Mouse (Mus musculus) limb, embryonic 13.5 days (tissue): ENCODE data around the gene BC034090. TPM values are rescaled to one million over a fixed set of nuclear protein-coding genes. Genes with fewer than 3 reads are reported as not detected.

ENCODE experiments used
- ATAC-seq: fragments of 200-750 bp; cut with Nextera tagmentation; 2 replicates; pipeline ENCODE4 v1.8.0; 2017; ENCODE audit warnings: low read depth, moderate number of reproducible peaks, moderate TSS enrichment; ENCODE audit not compliant: low FRiP score
- H3K27ac ChIP-seq: fragments of 300-500 bp; sonication (generic); 2 replicates; pipeline ENCODE4 v1.5.1; 2015; ENCODE audit warnings: inconsistent platforms, mild to moderate bottlenecking, moderate library complexity
- H3K27me3 ChIP-seq: fragments of 300-500 bp; sonication (generic); 2 replicates; pipeline ENCODE4 v1.6.1; 2015; ENCODE audit warnings: mild to moderate bottlenecking, inconsistent platforms
- H3K36me3 ChIP-seq: fragments of 300-500 bp; sonication (generic); 2 replicates; pipeline ENCODE4 v1.6.1; 2015; ENCODE audit warnings: inconsistent platforms, mild to moderate bottlenecking, moderate library complexity
- H3K4me1 ChIP-seq: fragments of 300-500 bp; sonication (generic); 2 replicates; pipeline ENCODE4 v1.6.1; 2015; ENCODE audit warnings: inconsistent platforms
- H3K4me2 ChIP-seq: fragments of 300-500 bp; sonication (generic); replicated peaks from 2 replicates; pipeline ENCODE4 v1.6.1; 2015; ENCODE audit warnings: inconsistent platforms, mild to moderate bottlenecking, moderate library complexity
- H3K4me3 ChIP-seq: fragments of 300-500 bp; sonication (generic); 2 replicates; pipeline ENCODE4 v1.5.1; 2015; ENCODE audit warnings: moderate library complexity, mild to moderate bottlenecking, inconsistent platforms
- H3K9ac ChIP-seq: fragments of 300-500 bp; sonication (generic); 2 replicates; pipeline ENCODE4 v1.6.1; 2015; ENCODE audit warnings: mild to moderate bottlenecking, inconsistent platforms
- H3K9me3 ChIP-seq: fragments of 300-500 bp; sonication (generic); 2 replicates; pipeline ENCODE4 v1.6.1; 2016; ENCODE audit warnings: inconsistent platforms
- WGBS: fragments of 180-500 bp; shearing (Covaris S2); methylation state at CpG from one replicate; pipeline ENCODE4 v1.1.7; 2015; 5-methylcytosine and 5-hydroxymethylcytosine counted together
- polyA plus RNA-seq: library from polyadenylated mRNA; unstranded; fragments of >200 nt; fragmentation: Nextera tagmentation; extraction: Ambion mirVana; gene quantifications from 2 replicates; pipeline ENCODE4 v1.2.1, GENCODE M21; 2015

BC034090 gene
- polyA plus RNA-seq, 1 experiment from 2014 or later, result 9.1 TPM

GRCm38 (mm10) chr1:155223849-155224554 lies 20.2 kb downstream of the BC034090 start:
- peak overlapping the region; percentile 38 for H3K4me2 ChIP-seq
- H3K27ac ChIP-seq, result no peak overlapping the region

GRCm38 (mm10) chr1:155223036-155223435 lies 21.2 kb downstream of the BC034090 start:
- Histone ChIP-seq H3K4me3 (no peak overlapping the region), H3K9ac (no peak overlapping the region), H3K4me1 (peaks cover 37% of the 10 kb centered on the region), H3K27me3 (no peaks in the 10 kb centered on the region), H3K4me2 (no peak overlapping the region), H3K9me3 (no peaks in the 10 kb centered on the region), H3K27ac (no peak overlapping the region), H3K36me3 (peaks cover 42% of the 10 kb centered on the region)
- 92% methylated on average over 6 of the region's 6 CpGs for WGBS
- no peak for ATAC-seq

More at GRCm38 (mm10) chr1:155223849-155224554, 20.2 kb downstream of the BC034090 start:
- 28% methylated on average over 16 of the region's 16 CpGs for WGBS
- Histone ChIP-seq H3K9ac (0 out of 2 replicates have a peak overlapping the region, but pooled peaks have one; percentile 25), H3K4me1 (peaks cover 45% of the 10 kb centered on the region), H3K27me3 (no peaks in the 10 kb centered on the region), H3K4me3 (no peak overlapping the region), H3K36me3 (peaks cover 41% of the 10 kb centered on the region), H3K9me3 (no peaks in the 10 kb centered on the region)
- peak; percentile 69 for ATAC-seq

- H3K9ac ChIP-seq, result 0 out of 2 replicates have a peak overlapping the region, but pooled peaks have one; percentile 14
- no peak overlapping the region for H3K4me3 ChIP-seq
- no peak overlapping the region for H3K4me2 ChIP-seq
- H3K27me3 ChIP-seq, result no peaks in the 10 kb centered on the region
- ATAC-seq, result no peak
- peaks cover 35% of the 10 kb centered on the region for H3K4me1 ChIP-seq
- no peaks in the 10 kb centered on the region for H3K9me3 ChIP-seq
- 65% methylated on average over 11 of the region's 11 CpGs for WGBS
- no peak overlapping the region; the same call in 1 of the 2 replicates for H3K27ac ChIP-seq
- H3K36me3 ChIP-seq, result peaks cover 49% of the 10 kb centered on the region
These were observed 22.1 kb downstream of the BC034090 start for GRCm38 (mm10) chr1:155222101-155222669.

GRCm38 (mm10) chr1:155218924-155219323 lies 25.3 kb downstream of the BC034090 start:
- Histone ChIP-seq H3K9ac (no peak overlapping the region), H3K4me3 (no peak overlapping the region), H3K27ac (no peak overlapping the region), H3K9me3 (no peaks in the 10 kb centered on the region), H3K36me3 (peaks cover 42% of the 10 kb centered on the region), H3K27me3 (no peaks in the 10 kb centered on the region), H3K4me2 (no peak overlapping the region), H3K4me1 (peaks cover 59% of the 10 kb centered on the region)
- ATAC-seq, result no peak
- WGBS, result 78% methylated on average over 5 of the region's 5 CpGs

- no peak for ATAC-seq
- H3K4me2 ChIP-seq, result no peak overlapping the region
- WGBS, result 54% methylated on average over 9 of the region's 9 CpGs
These were observed 26.2 kb downstream of the BC034090 start for GRCm38 (mm10) chr1:155217865-155218541.

GRCm38 (mm10) chr1:155216844-155217243 lies 27.4 kb downstream of the BC034090 start:
- Histone ChIP-seq H3K27ac (peak overlapping the region; percentile 55; the same call in 1 of the 2 replicates), H3K27me3 (no peaks in the 10 kb centered on the region), H3K4me1 (peaks cover 68% of the 10 kb centered on the region), H3K4me3 (no peak overlapping the region), H3K9ac (peak overlapping the region; percentile 35; the same call in 1 of the 2 replicates), H3K9me3 (no peaks in the 10 kb centered on the region), H3K36me3 (peaks cover 34% of the 10 kb centered on the region), H3K4me2 (peak overlapping the region; percentile 23; the same call in 1 of the 2 replicates)
- 29% methylated on average over 6 of the region's 6 CpGs for WGBS
- ATAC-seq, result no peak

More at GRCm38 (mm10) chr1:155217865-155218541, 26.2 kb downstream of the BC034090 start:
- Histone ChIP-seq H3K4me3 (no peak overlapping the region), H3K27ac (no peak overlapping the region), H3K9me3 (no peaks in the 10 kb centered on the region), H3K4me1 (peaks cover 64% of the 10 kb centered on the region), H3K27me3 (no peaks in the 10 kb centered on the region), H3K36me3 (peaks cover 37% of the 10 kb centered on the region), H3K9ac (no peak overlapping the region)

GRCm38 (mm10) chr1:155216313-155216712 lies 27.9 kb downstream of the BC034090 start:
- Histone ChIP-seq H3K36me3 (peaks cover 33% of the 10 kb centered on the region), H3K27me3 (no peaks in the 10 kb centered on the region), H3K9ac (peak overlapping the region; percentile 35; the same call in 1 of the 2 replicates), H3K4me3 (no peak overlapping the region), H3K4me2 (peak overlapping the region; percentile 23; the same call in 1 of the 2 replicates), H3K4me1 (peaks cover 73% of the 10 kb centered on the region), H3K27ac (0 out of 2 replicates have a peak overlapping the region, but pooled peaks have one; percentile 48), H3K9me3 (no peaks in the 10 kb centered on the region)
- 47% methylated on average over 11 of the region's 11 CpGs for WGBS
- ATAC-seq, result no peak

GRCm38 (mm10) chr1:155215066-155215764 lies 29.0 kb downstream of the BC034090 start:
- Histone ChIP-seq H3K9ac (no peak overlapping the region), H3K4me1 (peaks cover 75% of the 10 kb centered on the region)

GRCm38 (mm10) chr1:155213912-155214311 lies 30.3 kb downstream of the BC034090 start:
- ATAC-seq, result no peak
- Histone ChIP-seq H3K27me3 (no peaks in the 10 kb centered on the region), H3K4me2 (no peak overlapping the region), H3K9ac (no peak overlapping the region), H3K9me3 (no peaks in the 10 kb centered on the region), H3K27ac (no peak overlapping the region), H3K4me3 (no peak overlapping the region), H3K4me1 (peaks cover 75% of the 10 kb centered on the region), H3K36me3 (peaks cover 20% of the 10 kb centered on the region)
- WGBS, result 61% methylated on average over 7 of the region's 7 CpGs

More at GRCm38 (mm10) chr1:155215066-155215764, 29.0 kb downstream of the BC034090 start:
- no peaks in the 10 kb centered on the region for H3K27me3 ChIP-seq
- peaks cover 28% of the 10 kb centered on the region for H3K36me3 ChIP-seq
- WGBS, result 29% methylated on average over 9 of the region's 9 CpGs
- ATAC-seq, result no peak
- no peak overlapping the region for H3K4me3 ChIP-seq
- H3K27ac ChIP-seq, result no peak overlapping the region; the same call in 1 of the 2 replicates
- H3K9me3 ChIP-seq, result no peaks in the 10 kb centered on the region
- H3K4me2 ChIP-seq, result no peak overlapping the region

- 16% methylated on average over 18 of the region's 18 CpGs for WGBS
- Histone ChIP-seq H3K4me3 (no peak overlapping the region), H3K9me3 (no peaks in the 10 kb centered on the region), H3K36me3 (peaks cover 20% of the 10 kb centered on the region), H3K27me3 (no peaks in the 10 kb centered on the region), H3K4me1 (peaks cover 75% of the 10 kb centered on the region), H3K27ac (peak overlapping the region; percentile 81), H3K9ac (0 out of 2 replicates have a peak overlapping the region, but pooled peaks have one; percentile 10), H3K4me2 (no peak overlapping the region; the same call in 1 of the 2 replicates)
- no peak for ATAC-seq
These were observed 31.1 kb downstream of the BC034090 start for GRCm38 (mm10) chr1:155212936-155213774.

- peak; percentile 64 for ATAC-seq
- H3K4me2 ChIP-seq, result peak overlapping the region; percentile 25; the same call in 1 of the 2 replicates
- H3K4me3 ChIP-seq, result no peak overlapping the region
- H3K36me3 ChIP-seq, result peaks cover 18% of the 10 kb centered on the region
- 11% methylated on average over 6 of the region's 6 CpGs for WGBS
- no peaks in the 10 kb centered on the region for H3K27me3 ChIP-seq
- H3K4me1 ChIP-seq, result peaks cover 73% of the 10 kb centered on the region
- H3K9ac ChIP-seq, result peak overlapping the region; percentile 53
- peak overlapping the region; percentile 81 for H3K27ac ChIP-seq
- no peaks in the 10 kb centered on the region for H3K9me3 ChIP-seq
These were observed 31.8 kb downstream of the BC034090 start for GRCm38 (mm10) chr1:155212493-155212892.
